Mouse (Mus musculus) MEL (cell line): ENCODE measurements around the gene Cnot2. TPM values are rescaled to one million over a fixed set of nuclear protein-coding genes. Genes with fewer than 3 reads are reported as not detected.

Experiments used
- DNase-seq: peaks from one replicate; pipeline ENCODE4 v3.0.0; 2011; ENCODE audit warnings: low read depth, low spot score
- H3K27ac ChIP-seq: 2 replicates; pipeline ENCODE4 v1.5.1; 2012; ENCODE audit warnings: low read depth, mild to moderate bottlenecking, control low read depth, low read length, moderate library complexity; ENCODE audit not compliant: control insufficient read depth
- H3K27me3 ChIP-seq, 2 experiments: fragments of 150-350 bp in 1 of 2; sonication (generic) in 1 of 2; 2 replicates each; pipeline ENCODE4 v1.6.1; 2012; ENCODE audit warnings: low read length in 2 of 2, mild to moderate bottlenecking in 2 of 2, improper control_type of control experiment in 1 of 2, moderate library complexity in 1 of 2; ENCODE audit not compliant: insufficient read depth in 2 of 2, control insufficient read depth in 1 of 2
- H3K36me3 ChIP-seq, 2 experiments: 2 replicates each; pipeline ENCODE4 v1.6.1; 2012 to 2014; ENCODE audit warnings: low read length in 2 of 2, improper control_type of control experiment in 1 of 2, inconsistent platforms in 1 of 2, mild to moderate bottlenecking in 1 of 2; ENCODE audit not compliant: insufficient read depth in 2 of 2, control insufficient read depth in 1 of 2
- H3K4me1 ChIP-seq, 2 experiments: fragments of 150-350 bp in 1 of 2; sonication (generic) in 1 of 2; 2 replicates each; pipeline ENCODE4 v1.6.1; 2012; ENCODE audit warnings: low read length in 2 of 2, improper control_type of control experiment in 1 of 2, mild to moderate bottlenecking in 1 of 2; ENCODE audit not compliant: insufficient read depth in 2 of 2, control insufficient read depth in 1 of 2
- H3K4me3 ChIP-seq, 2 experiments: fragments of 150-350 bp in 1 of 2; sonication (generic) in 1 of 2; 2 replicates each; pipeline ENCODE4 v1.5.1; 2012; ENCODE audit warnings: low read depth in 2 of 2, low read length in 2 of 2, mild to moderate bottlenecking in 2 of 2, moderate library complexity in 2 of 2, control low read depth in 1 of 2, improper control_type of control experiment in 1 of 2; ENCODE audit not compliant: control insufficient read depth in 1 of 2, insufficient read depth in 1 of 2
- H3K79me2 ChIP-seq: 2 replicates; pipeline ENCODE4 v1.6.1; 2012; ENCODE audit warnings: mild to moderate bottlenecking, low read length, moderate library complexity; ENCODE audit not compliant: control insufficient read depth, poor library complexity, insufficient read depth
- H3K9ac ChIP-seq: 2 replicates; pipeline ENCODE4 v1.6.1; 2012; ENCODE audit warnings: low read depth, mild to moderate bottlenecking, control low read depth, low read length, moderate library complexity; ENCODE audit not compliant: control insufficient read depth, poor library complexity, severe bottlenecking
- H3K9me3 ChIP-seq: fragments of 150-350 bp; sonication (generic); replicated peaks from 2 replicates; pipeline ENCODE4 v1.6.1; 2012; ENCODE audit warnings: mild to moderate bottlenecking, low read length, improper control_type of control experiment, moderate library complexity; ENCODE audit not compliant: insufficient read depth
- ELF1 ChIP-seq: IDR thresholded peaks from 2 replicates; pipeline ENCODE4 v1.6.1; 2014; ENCODE audit warnings: low read depth, mild to moderate bottlenecking, inconsistent platforms, low read length, improper control_type of control experiment, moderate library complexity
- EP300 ChIP-seq, 2 experiments: IDR thresholded peaks; 2 replicates each; pipeline ENCODE4 v1.6.1; 2011; ENCODE audit warnings: improper control_type of control experiment in 2 of 2, low read length in 2 of 2, low read depth in 1 of 2, mild to moderate bottlenecking in 1 of 2
- GABPA ChIP-seq: IDR thresholded peaks from 2 replicates; pipeline ENCODE4 v1.6.1; 2012; ENCODE audit warnings: low read depth, mild to moderate bottlenecking, inconsistent platforms, low read length, improper control_type of control experiment, moderate library complexity
- GATA1 ChIP-seq: IDR thresholded peaks from 2 replicates; pipeline ENCODE4 v1.6.1; 2011; ENCODE audit warnings: low read depth, low read length, improper control_type of control experiment
- MAFK ChIP-seq: IDR thresholded peaks from 2 replicates; pipeline ENCODE4 v1.6.1; 2011; ENCODE audit warnings: low read depth, mild to moderate bottlenecking, low read length, improper control_type of control experiment, borderline replicate concordance
- MXI1 ChIP-seq: IDR thresholded peaks from 2 replicates; pipeline ENCODE4 v1.6.1; 2011; ENCODE audit warnings: mild to moderate bottlenecking, low read depth, low read length, improper control_type of control experiment
- MYC ChIP-seq: IDR thresholded peaks from 2 replicates; pipeline ENCODE4 v1.6.1; 2011; ENCODE audit warnings: low read depth, mild to moderate bottlenecking, low read length, improper control_type of control experiment, moderate library complexity
- NELFE ChIP-seq: IDR thresholded peaks from 2 replicates; pipeline ENCODE4 v1.6.1; 2011; ENCODE audit warnings: low read depth, low read length, improper control_type of control experiment
- NRF1 ChIP-seq: IDR thresholded peaks from 2 replicates; pipeline ENCODE4 v1.6.1; 2014; ENCODE audit warnings: low read depth, mild to moderate bottlenecking, inconsistent platforms, low read length, improper control_type of control experiment, moderate library complexity; ENCODE audit not compliant: poor library complexity, insufficient read depth, severe bottlenecking
- POLR2AphosphoS5 ChIP-seq: IDR thresholded peaks from 2 replicates; pipeline ENCODE4 v1.6.1; 2012; ENCODE audit warnings: low read depth, borderline replicate concordance, mild to moderate bottlenecking, inconsistent platforms, low read length, moderate library complexity, mixed read lengths
- RAD21 ChIP-seq: IDR thresholded peaks from 2 replicates; pipeline ENCODE4 v1.6.1; 2011; ENCODE audit warnings: mild to moderate bottlenecking, low read depth, low read length, improper control_type of control experiment
- SIN3A ChIP-seq: IDR thresholded peaks from 2 replicates; pipeline ENCODE4 v1.6.1; 2012; ENCODE audit warnings: low read length, improper control_type of control experiment, inconsistent platforms
- TAL1 ChIP-seq: IDR thresholded peaks from 2 replicates; pipeline ENCODE4 v1.6.1; 2012; ENCODE audit warnings: mild to moderate bottlenecking, inconsistent platforms, low read length, moderate library complexity, mixed read lengths
- UBTF ChIP-seq: IDR thresholded peaks from 2 replicates; pipeline ENCODE4 v1.6.1; 2012; ENCODE audit warnings: low read depth, mild to moderate bottlenecking, inconsistent platforms, low read length, improper control_type of control experiment, moderate library complexity, borderline replicate concordance; ENCODE audit not compliant: insufficient read depth
- USF2 ChIP-seq, 2 experiments: IDR thresholded peaks; 2 replicates each; pipeline ENCODE4 v1.6.1; 2011 to 2012; ENCODE audit warnings: improper control_type of control experiment in 2 of 2, low read length in 2 of 2, borderline replicate concordance in 1 of 2, inconsistent platforms in 1 of 2, low read depth in 1 of 2, mild to moderate bottlenecking in 1 of 2; ENCODE audit not compliant: insufficient read depth in 1 of 2
- ZC3H11A ChIP-seq: IDR thresholded peaks from 2 replicates; pipeline ENCODE4 v1.6.1; 2012; ENCODE audit warnings: low read depth, mild to moderate bottlenecking, inconsistent platforms, low read length, improper control_type of control experiment
- ZNF384 ChIP-seq: IDR thresholded peaks from 2 replicates; pipeline ENCODE4 v1.6.1; 2012; ENCODE audit warnings: low read depth, mild to moderate bottlenecking, inconsistent platforms, low read length, improper control_type of control experiment
- polyA plus RNA-seq, 2 experiments: library from polyadenylated mRNA; stranded (reverse) in 1 of 2; unstranded in 1 of 2; fragments of >175 nt in 1 of 2; fragments of >200 nt in 1 of 2; gene quantifications; 2 replicates each; pipeline versions ENCODE4 v1.2.1 to v1.2.4; 2012; ENCODE audit warnings: low replicate concordance in 2 of 2, low read depth in 1 of 2; ENCODE audit not compliant: insufficient read length in 2 of 2, insufficient read depth in 1 of 2, missing spikeins in 1 of 2
- total RNA-seq: library from RNA; depleted of rRNA; stranded (reverse); fragments of 300-350 nt; gene quantifications from 2 replicates; pipeline ENCODE4 v1.2.3, GENCODE M21; 2012

The Cnot2 gene
- total and polyA plus RNA-seq, 3 experiments = 84.3 to 554 (median 88.8) TPM

- DNase-seq = no peak
- Histone ChIP-seq H3K4me1 (no peaks in the 10 kb centered on the region), H3K27ac (no peak overlapping the region), H3K27me3 (no peaks in the 10 kb centered on the region), H3K79me2 (no peaks in the 10 kb centered on the region), H3K9ac (no peak overlapping the region), H3K4me3 (no peak overlapping the region), H3K9me3 (no peaks in the 10 kb centered on the region), H3K36me3 (no peaks in the 10 kb centered on the region)
- no peak for TF ChIP-seq MYC
- TF ChIP-seq NELFE = no peak
- TF ChIP-seq GABPA = no peak
- no peak for TF ChIP-seq UBTF
- TF ChIP-seq ZNF384 = no peak
- no peak for TF ChIP-seq MAFK
- TF ChIP-seq NRF1 = no peak
- no peak for TF ChIP-seq USF2 (IDR thresholded peaks at IDR 0.05; ENCODE audit: borderline replicate concordance in 1 of 2, insufficient read depth in 1 of 2, low read depth in 1 of 2, low read length in 2 of 2)
- no peak for TF ChIP-seq ELF1
- TF ChIP-seq ZC3H11A = no peak
- no peak for TF ChIP-seq RAD21
- TF ChIP-seq MXI1 = no peak
These were observed 17.9 kb upstream of the Cnot2 start for GRCm38 (mm10) chr10:116599056-116599850.

GRCm38 (mm10) chr10:116582738-116583137, 1.4 kb upstream of the Cnot2 start:
- TF ChIP-seq EP300 (IDR thresholded peaks at IDR 0.05; ENCODE audit: low read depth in 1 of 2, low read length in 2 of 2) (0 out of 4 replicates have a peak, but pooled peaks of 1 of the 2 experiments have one; percentile 4), GABPA (no peak), TAL1 (no peak), MAFK (peak; percentile 83), SIN3A (peak; percentile 14; the same call in 1 of the 2 replicates), GATA1 (peak; percentile 51; the same call in 1 of the 2 replicates), POLR2AphosphoS5 (no peak)
- peak; percentile 77 for DNase-seq
- peak overlapping the region; percentile 44 to 79 for H3K4me3 ChIP-seq
- peak overlapping the region; percentile 19 for H3K27ac ChIP-seq
- H3K27me3 ChIP-seq = no peaks in the 10 kb centered on the region
- H3K9me3 ChIP-seq = no peaks in the 10 kb centered on the region
- H3K36me3 ChIP-seq = peaks cover 0 to 21% of the 10 kb centered on the region in 2 experiments; a peak in 3 of 4 replicates
- H3K79me2 ChIP-seq = peaks cover 32% of the 10 kb centered on the region
- H3K9ac ChIP-seq = peak overlapping the region; percentile 90
- H3K4me1 ChIP-seq = peaks cover 6 to 11% of the 10 kb centered on the region in 2 experiments; a peak in 3 of 4 replicates
